Mouse (Mus musculus): ENCODE measurements around the gene Ccnb3. TPM values are rescaled to one million over a fixed set of nuclear protein-coding genes. Genes with fewer than 3 reads are reported as not detected.
"Not testable (repeated sequence)": the region's sequence is repeated elsewhere in the genome, so short reads cannot be mapped to it uniquely, and the experiment has no call there.

Ccnb3 gene
- total RNA-seq (2021) = under 1 TPM in 1 of 2 experiments, not detected in 1; 0.05 TPM
- long read RNA-seq, experiment 1 = 0 reads
- long read RNA-seq, experiment 2 = 0 reads

DNA sequence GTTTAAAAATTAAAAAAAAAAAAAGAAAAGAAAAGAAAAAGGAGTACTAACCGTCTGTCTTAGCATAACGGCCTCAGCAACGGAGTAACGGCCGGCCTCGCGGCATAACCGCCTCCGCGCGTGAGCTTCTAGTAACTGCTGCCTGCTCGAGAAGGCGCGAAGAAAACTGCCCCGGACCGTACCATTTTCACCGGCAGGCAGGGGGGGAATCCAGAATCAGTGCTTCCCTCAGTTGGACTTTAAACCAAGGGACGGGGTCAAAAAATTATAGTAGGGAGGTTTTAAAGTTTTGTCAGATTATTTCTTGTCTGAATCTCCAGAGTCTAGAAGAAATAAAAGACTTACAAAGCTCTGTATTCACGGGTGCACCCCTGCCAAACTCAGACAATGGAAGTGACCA is at the start of gene Ccnb3:
Gene Ccnb3 (minus strand): TSS at position 101 of the 400 bp plus-strand sequence.
- no peak for DNase-seq

DNA sequence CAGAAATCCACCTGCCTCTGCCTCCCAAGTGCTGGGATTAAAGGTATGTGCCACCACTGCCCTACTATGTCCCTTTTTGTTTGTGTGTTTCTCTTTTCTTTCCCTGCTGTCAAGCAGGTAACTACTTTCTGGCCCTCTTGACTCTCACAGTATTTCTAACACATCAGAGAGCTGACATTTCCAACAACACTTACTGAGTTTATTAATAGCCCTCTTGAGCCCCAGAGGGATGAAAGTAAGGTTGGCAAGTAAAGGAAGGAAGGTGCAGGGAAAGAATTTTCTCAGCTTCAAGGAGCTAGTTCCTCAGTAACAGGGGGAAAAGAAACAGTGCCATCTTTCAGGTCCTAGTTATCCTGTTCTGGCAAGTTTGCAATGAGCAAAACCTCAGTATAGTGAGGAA is 48.9 kb upstream of the Ccnb3 start:
- DNase-seq = no peak

DNA sequence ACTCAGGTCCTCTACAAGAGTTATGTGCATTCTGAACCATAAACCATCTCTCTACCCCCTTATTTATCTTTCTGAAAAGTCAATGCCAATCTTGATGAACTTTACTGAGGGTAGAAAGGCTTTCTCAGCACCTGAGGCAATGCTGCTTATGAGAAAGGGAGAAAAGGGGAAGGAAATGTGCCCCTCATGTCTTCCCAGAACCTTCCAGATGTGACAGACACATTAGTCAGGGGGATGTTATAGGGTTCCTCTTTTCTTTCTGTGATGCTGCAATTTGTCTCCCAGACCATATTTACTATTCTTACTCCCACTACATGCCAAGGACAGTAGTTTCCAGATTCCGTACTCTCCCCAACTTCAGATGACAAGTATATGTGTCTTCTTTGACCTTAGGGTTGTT is 44.5 kb upstream of the Ccnb3 start:
- no peak for DNase-seq

DNA sequence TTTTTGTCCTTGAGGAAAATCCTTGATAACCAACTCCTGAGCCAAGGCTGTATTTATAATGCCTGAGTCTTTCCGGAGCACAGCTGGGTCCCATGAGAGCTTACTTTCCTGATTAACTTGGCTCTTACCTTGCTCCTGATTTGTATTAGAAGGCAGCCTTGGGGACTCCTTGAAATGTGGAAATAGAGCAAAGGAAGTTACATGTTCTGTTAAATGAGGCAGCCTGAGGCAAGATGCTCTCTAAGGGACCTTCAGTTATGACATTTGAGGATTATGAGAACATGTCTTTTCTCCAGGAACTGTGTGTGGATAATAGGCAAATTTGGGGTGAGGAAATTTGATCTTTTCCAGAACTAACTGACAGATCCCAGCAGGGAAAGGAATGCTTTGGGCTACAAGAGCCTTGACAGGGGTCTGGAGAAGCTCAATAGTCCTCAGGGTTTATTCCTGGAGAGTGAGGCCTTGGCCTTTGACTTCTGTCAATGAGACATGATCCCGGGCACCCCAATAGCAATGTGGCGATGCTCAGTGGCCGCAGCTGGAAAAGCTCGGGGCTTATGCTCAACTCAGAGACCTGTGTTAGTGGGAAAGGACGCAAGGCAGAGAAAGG is 38.5 kb upstream of the Ccnb3 start:
- no peak for DNase-seq

DNA sequence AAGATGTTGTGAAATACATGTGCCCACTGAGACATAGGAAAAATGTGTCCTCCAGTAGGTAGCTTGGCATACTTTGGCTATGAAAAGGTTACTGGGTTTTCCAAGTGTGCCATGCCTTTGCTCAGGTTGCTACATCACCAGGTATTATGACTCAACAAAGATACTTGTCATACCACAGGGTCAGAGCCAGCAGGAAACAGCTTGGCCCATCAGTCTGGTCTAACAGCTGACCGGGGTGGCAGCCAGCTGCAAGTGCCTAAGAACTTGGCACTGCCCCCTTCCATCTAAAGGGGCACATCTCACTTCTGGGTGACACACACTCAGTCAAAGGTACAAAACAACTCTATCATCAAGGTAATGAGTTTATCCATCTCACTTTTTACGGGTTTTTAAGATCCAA is 26.6 kb upstream of the Ccnb3 start:
- DNase-seq = no peak

DNA sequence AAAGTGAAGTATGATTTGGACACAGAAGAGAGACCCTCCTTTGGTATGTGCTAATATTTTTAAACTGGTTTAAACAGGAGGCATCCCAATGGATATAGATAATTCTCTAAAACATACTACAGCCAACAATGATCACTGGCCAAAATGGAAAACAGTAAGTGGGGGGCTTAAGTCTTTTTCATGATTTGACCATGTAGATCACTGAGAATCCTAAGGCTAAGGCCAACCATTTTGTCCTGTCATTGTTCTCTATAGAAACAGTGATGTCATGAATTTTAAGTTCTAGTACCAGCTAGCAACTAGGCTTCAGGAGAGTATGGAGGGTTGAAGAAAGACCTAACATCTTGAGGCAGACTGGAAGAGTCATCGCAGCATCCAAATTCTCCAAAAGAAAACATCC is 25.8 kb upstream of the Ccnb3 start, which contains the start of gene Akap4:
Gene Akap4 (plus strand): TSS at position 301 of the 400 bp plus-strand sequence.
- DNase-seq = no peak

DNA sequence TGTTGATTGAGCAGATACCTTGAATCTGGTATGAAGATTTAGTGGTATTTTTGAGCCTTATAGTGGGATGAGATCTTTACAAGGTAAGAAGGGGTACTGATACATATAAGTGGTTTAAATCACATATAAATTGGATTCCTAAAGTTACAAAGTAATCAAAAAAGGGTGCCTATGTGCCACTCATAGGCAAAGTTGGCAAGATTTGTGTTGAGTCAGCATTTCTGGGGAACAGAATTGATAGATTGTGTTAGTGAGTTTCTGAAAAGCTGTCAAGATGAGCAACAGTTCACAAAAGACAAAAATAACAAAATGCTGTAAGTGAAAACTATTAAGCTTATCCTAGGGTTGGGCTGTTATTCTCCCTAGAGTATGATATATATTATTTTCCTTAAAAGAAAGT is 22.7 kb upstream of the Ccnb3 start:
- no peak for DNase-seq

DNA sequence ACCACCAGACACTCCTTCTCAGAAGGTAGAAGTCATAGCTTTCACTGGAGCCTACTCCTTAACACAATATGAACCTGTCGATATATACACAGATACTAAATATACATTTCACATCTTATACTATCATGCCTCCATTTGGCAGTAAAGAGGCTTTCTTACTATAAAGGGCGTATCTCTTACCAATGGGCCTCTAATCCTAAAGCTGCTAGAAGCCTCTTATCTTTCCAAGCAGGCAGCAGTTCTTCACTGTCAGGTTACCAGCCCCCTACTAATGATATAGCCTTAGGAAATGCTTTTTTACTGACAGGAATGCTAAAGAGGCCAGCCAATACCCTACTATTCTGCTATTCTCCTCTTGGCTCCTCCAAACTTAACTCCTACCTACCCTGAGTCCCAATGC is 16.2 kb upstream of the Ccnb3 start:
- no peak for DNase-seq

DNA sequence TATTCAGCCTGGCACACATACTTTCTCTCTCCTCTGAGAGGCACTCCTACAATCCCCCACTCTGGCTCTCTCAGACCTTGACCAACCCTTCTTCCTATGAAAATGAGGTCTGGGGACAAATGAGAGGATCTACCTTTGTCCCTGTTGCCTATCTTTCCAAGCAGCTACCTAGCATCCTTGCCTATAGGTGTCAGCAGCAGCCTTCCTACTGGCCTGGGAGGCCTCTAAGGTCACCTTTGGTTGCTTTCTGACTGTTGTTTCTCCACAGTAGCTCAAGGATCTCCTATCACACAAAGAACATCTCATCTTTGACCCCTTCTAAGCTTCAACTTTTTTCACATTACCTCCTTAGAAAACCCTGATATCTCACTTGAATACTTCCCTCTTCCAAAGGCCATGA is 15.6 kb upstream of the Ccnb3 start:
- DNase-seq = no peak

DNA sequence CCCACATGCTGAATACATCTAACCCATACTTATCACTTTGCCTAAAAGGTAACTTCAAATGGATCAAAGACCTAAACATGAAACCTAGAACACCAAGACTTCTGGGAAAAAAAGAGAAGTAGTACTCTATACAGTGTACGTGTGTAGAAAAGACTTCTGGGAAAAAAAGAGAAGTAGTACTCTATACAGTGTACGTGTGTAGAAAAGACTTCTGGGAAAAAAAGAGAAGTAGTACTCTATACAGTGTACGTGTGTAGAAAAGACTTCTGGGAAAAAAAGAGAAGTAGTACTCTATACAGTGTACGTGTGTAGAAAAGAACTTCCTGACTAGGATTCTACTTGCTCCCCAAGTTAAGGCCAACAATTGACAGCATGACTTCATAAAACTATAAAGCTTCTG is 57.5 kb downstream of the Ccnb3 start:
- DNase-seq = not testable (repeated sequence)

DNA sequence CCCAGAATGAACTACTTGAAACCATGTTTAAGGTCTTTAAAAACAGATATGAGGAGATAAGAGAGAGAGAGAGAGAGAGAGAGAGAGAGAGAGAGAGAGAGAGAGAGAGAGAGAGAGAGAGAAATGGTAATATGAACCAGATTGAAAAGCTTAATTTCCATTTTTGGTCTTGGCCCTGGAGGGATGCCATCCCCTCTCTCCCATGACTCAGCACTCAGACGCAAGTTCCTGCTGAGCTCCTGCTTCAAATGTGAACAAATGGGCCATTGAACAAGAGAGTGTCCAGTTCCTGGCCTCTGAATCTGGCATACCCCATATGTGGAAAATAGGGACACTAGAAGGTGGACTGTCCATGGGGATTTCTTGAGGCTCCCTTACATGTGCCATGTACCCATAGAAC is 69.5 kb downstream of the Ccnb3 start:
- no peak for DNase-seq

DNA sequence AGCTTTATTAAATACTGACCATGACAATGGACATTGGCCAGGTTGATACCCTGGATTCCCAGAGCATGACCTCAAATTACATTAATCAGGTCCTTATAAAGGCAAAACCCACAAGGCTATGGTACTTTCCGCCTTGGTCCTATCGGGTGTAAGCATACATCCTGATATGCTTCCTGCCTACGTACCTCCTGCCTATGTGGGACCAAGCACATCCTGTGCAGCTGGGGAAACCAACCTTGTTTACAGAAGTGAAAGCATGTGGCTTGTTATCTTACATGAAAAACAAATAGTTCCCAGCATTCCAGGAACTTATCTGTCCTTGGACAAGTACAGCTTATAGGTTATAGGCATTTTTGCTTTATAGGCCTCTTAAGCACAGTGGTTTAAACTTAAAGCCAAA is 72.8 kb downstream of the Ccnb3 start:
- no peak for DNase-seq

Other genes with a start within 250 kb of the Ccnb3 start
- gene Akap4, start 25.9 kb upstream of the Ccnb3 start, total RNA-seq (2021) = not detected

All from gastrocnemius, postnatal 25 days (tissue).